Mouse (Mus musculus) spleen, adult 2 months (tissue): ENCODE measurements around the gene Coasy.

Experiments
- CTCF ChIP-seq: fragments of 200-500 bp; IDR thresholded peaks from 2 replicates; pipeline ENCODE4 v1.5.1; 2011; ENCODE audit warnings: mild to moderate bottlenecking, inconsistent platforms; ENCODE audit not compliant: insufficient read depth, insufficient read length, insufficient replicate concordance; ENCODE audit errors: extremely low read depth
- POLR2A ChIP-seq: fragments of 200-500 bp; IDR thresholded peaks from 2 replicates; pipeline ENCODE4 v1.6.1; 2011; ENCODE audit warnings: low read depth, low read length, inconsistent platforms

DNA sequence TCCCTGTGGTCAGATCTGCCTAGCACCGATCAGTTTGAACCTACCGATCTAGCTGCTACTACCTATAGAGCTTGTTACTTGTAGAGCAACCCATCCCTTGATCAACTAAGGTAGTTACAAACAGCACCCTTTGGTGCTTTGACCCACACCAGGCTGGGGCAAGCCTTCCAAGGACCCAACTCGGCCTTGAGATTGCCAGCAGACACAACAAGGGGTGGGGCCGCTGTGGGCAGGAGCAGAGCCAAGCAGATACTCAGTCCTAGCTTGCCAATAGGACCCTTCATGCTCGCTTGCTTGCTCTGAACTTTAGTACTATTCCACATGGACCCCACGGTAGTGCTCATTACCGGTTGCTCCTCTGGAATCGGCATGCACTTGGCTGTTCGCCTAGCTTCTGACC, 4.2 kb upstream of the Coasy start, which contains the start of gene Hsd17b1:
- TF ChIP-seq CTCF: no peak
- TF ChIP-seq POLR2A: no peak
